In genomic region chr9:43263946-43264451, GRCm38 (mm10) we compare ENCODE assay signal across 8 mouse cellular contexts. TPM values are rescaled to one million over a fixed set of nuclear protein-coding genes. Genes with fewer than 3 reads are reported as not detected.
DNase-seq lines count a peak whose midpoint lies in the region; ATAC-seq lines count a peak whose summit lies in the region.

No protein-coding gene starts in this region.

- peak; percentile 79 to 84 for DNase-seq in adrenal gland, adult (ENCODE audit: inconsistent age in 2 of 2, low spot score in 1 of 2)
- no peak for DNase-seq in adrenal gland, postnatal 25 days
- peak; percentile 71 for DNase-seq in adrenal gland, postnatal 14 days
- DNase-seq in limb, embryonic 11.5 days (ENCODE audit: low spot score) = peak; percentile 86
- DNase-seq in urinary bladder, postnatal 10 days (ENCODE audit: low spot score) = no peak
- no peak for DNase-seq in left cerebral cortex, postnatal 25 days (ENCODE audit: low spot score in 2 of 2)

- no peaks in the 10 kb centered on the region for H3K9me3 ChIP-seq in heart, embryonic 15.5 days (replicated peaks)
- no peaks in the 10 kb centered on the region for H3K9me3 ChIP-seq in limb, embryonic 11.5 days (ENCODE audit: control insufficient read depth, low read length)

- 0 out of 2 replicates have a peak overlapping the region, but pooled peaks have one; percentile 5 for H3K27ac ChIP-seq in heart, embryonic 15.5 days
- H3K27ac ChIP-seq in limb, embryonic 11.5 days (replicated peaks; ENCODE audit: low read depth, low read length) = peak overlapping the region; percentile 96

- ATAC-seq in heart, embryonic 15.5 days (replicated peaks; ENCODE audit: insufficient number of reproducible peaks, insufficient read depth, low FRiP score, low read depth) = no peak
- ATAC-seq in limb, embryonic 11.5 days (ENCODE audit: insufficient number of reproducible peaks, low FRiP score, low TSS enrichment, low read depth) = peak; percentile 48
- ATAC-seq in megakaryocyte-erythroid progenitor cell, adult 5-6 weeks (replicated peaks; ENCODE audit: low FRiP score, low TSS enrichment, poor library complexity, severe bottlenecking) = no peak

- no peak overlapping the region for H3K4me3 ChIP-seq in heart, embryonic 15.5 days
- H3K4me3 ChIP-seq in limb, embryonic 11.5 days (ENCODE audit: low read depth, low read length) = no peak overlapping the region

- H3K4me1 ChIP-seq in heart, embryonic 15.5 days (replicated peaks) = peaks cover 21% of the 10 kb centered on the region
- H3K4me1 ChIP-seq in limb, embryonic 11.5 days (ENCODE audit: control insufficient read depth, insufficient read depth, low read length) = peaks cover 40% of the 10 kb centered on the region

- no peak overlapping the region for H3K4me2 ChIP-seq in heart, embryonic 15.5 days
- no peak overlapping the region for H3K4me2 ChIP-seq in limb, embryonic 11.5 days (ENCODE audit: low read depth, severe bottlenecking)

- no peak overlapping the region for H3K9ac ChIP-seq in heart, embryonic 15.5 days
- peak overlapping the region; percentile 48; the same call in 1 of the 2 replicates for H3K9ac ChIP-seq in limb, embryonic 11.5 days (ENCODE audit: low read length)

- intact Hi-C loops in left cerebral cortex, postnatal 25 days (cut with DNase I) = no loop called here

- H3K36me3 ChIP-seq in heart, embryonic 15.5 days = no peaks in the 10 kb centered on the region
- H3K36me3 ChIP-seq in limb, embryonic 11.5 days (ENCODE audit: control insufficient read depth, insufficient read depth, low read length) = no peaks in the 10 kb centered on the region

- 32% methylated on average over 11 of the region's 11 CpGs for WGBS in heart, embryonic 15.5 days
- 4% methylated on average over 11 of the region's 11 CpGs for WGBS in limb, embryonic 11.5 days

- no peaks in the 10 kb centered on the region for H3K27me3 ChIP-seq in heart, embryonic 15.5 days
- no peaks in the 10 kb centered on the region for H3K27me3 ChIP-seq in limb, embryonic 11.5 days (ENCODE audit: control insufficient read depth, insufficient read depth, low read length)

RNA-seq across cellular contexts. Expression of gene Oaf, which starts 24.3 kb away (rescaled TPM):
- 7.7 and 16.8 TPM in 2 replicates for total RNA-seq in adrenal gland, postnatal 25 days (2021)
- total RNA-seq in adrenal gland, postnatal 14 days (2021) = 23.4 and 34.9 TPM in 2 replicates
- 22.8 and 31.2 TPM in 2 replicates for polyA plus RNA-seq in heart, embryonic 15.5 days (2015; fragmentation: Nextera tagmentation; extraction: Ambion mirVana)
- 96.4 and 108 TPM in 2 replicates for polyA plus RNA-seq in limb, embryonic 11.5 days (2014; fragmentation: Nextera tagmentation; extraction: Ambion mirVana)
- 23.8 and 24.9 TPM in 2 replicates for total RNA-seq in megakaryocyte-erythroid progenitor cell, adult 5-6 weeks (2014; fragmentation: Nextera tagmentation)
- total RNA-seq in megakaryocyte-erythroid progenitor cell, adult 5-6 weeks (2017) = 5.7 and 17.9 TPM in 2 replicates
- 10 to 100 TPM; 12.6 to 13.2 TPM for total RNA-seq in left cerebral cortex, postnatal 25 days (2021)

RNA-seq across cellular contexts. Expression of gene Trim29, which starts 46.6 kb away (rescaled TPM):
- 0.33 TPM in 1 of 2 replicates, not detected in the other for total RNA-seq in adrenal gland, postnatal 25 days (2021)
- total RNA-seq in adrenal gland, postnatal 14 days (2021) = 0.19 TPM in 1 of 2 replicates, not detected in the other
- 0.78 and 10.6 TPM in 2 replicates for polyA plus RNA-seq in heart, embryonic 15.5 days (2015; fragmentation: Nextera tagmentation; extraction: Ambion mirVana)
- 4.9 and 6.0 TPM in 2 replicates for polyA plus RNA-seq in limb, embryonic 11.5 days (2014; fragmentation: Nextera tagmentation; extraction: Ambion mirVana)
- total RNA-seq in megakaryocyte-erythroid progenitor cell, adult 5-6 weeks (2014; fragmentation: Nextera tagmentation) = not detected in 2 replicates
- total RNA-seq in megakaryocyte-erythroid progenitor cell, adult 5-6 weeks (2017) = not detected in 2 replicates
- under 1 TPM in 1 of 2 experiments, not detected in 1; 0.16 TPM for total RNA-seq in left cerebral cortex, postnatal 25 days (2021)

RNA-seq across cellular contexts. Expression of gene Pou2f3, which starts 53.8 kb away (rescaled TPM):
- not detected in 2 replicates for total RNA-seq in adrenal gland, postnatal 25 days (2021)
- total RNA-seq in adrenal gland, postnatal 14 days (2021) = not detected in 2 replicates
- 0.11 and 0.18 TPM in 2 replicates for polyA plus RNA-seq in heart, embryonic 15.5 days (2015; fragmentation: Nextera tagmentation; extraction: Ambion mirVana)
- not detected in 2 replicates for polyA plus RNA-seq in limb, embryonic 11.5 days (2014; fragmentation: Nextera tagmentation; extraction: Ambion mirVana)
- not detected in 2 replicates for total RNA-seq in megakaryocyte-erythroid progenitor cell, adult 5-6 weeks (2014; fragmentation: Nextera tagmentation)
- total RNA-seq in megakaryocyte-erythroid progenitor cell, adult 5-6 weeks (2017) = not detected in 2 replicates
- under 1 TPM in 1 of 2 experiments, not detected in 1; 0.30 TPM for total RNA-seq in left cerebral cortex, postnatal 25 days (2021)

Comparison
In these comparisons a context has a peak if more than half of its experiments do, and no peak if none do; other contexts are left out.
1. DNase-seq: peak in adrenal gland, adult (2 of 2), adrenal gland, postnatal 14 days (single experiment) and limb, embryonic 11.5 days (single experiment); none in adrenal gland, postnatal 25 days (single experiment), urinary bladder, postnatal 10 days (single experiment) and left cerebral cortex, postnatal 25 days (0 of 2).